Mouse (Mus musculus) liver, embryonic 13.5 days (tissue): Measurements from ENCODE around the gene Asgr2. TPM values are rescaled to one million over a fixed set of nuclear protein-coding genes. Genes with fewer than 3 reads are reported as not detected.
"Not testable (repeated sequence)": the region's sequence is repeated elsewhere in the genome, so short reads cannot be mapped to it uniquely, and the experiment has no call there.

ENCODE experiments used
- ATAC-seq: fragments of 200-750 bp; cut with Nextera tagmentation; 2 replicates; pipeline ENCODE4 v1.8.0; 2017; ENCODE audit warnings: low read depth, mild to moderate bottlenecking, moderate number of reproducible peaks, moderate library complexity
- DNase-seq: peaks from one replicate; pipeline ENCODE4 v3.0.0; 2022
- H3K27ac ChIP-seq: fragments of 300-500 bp; sonication (generic); 2 replicates; pipeline ENCODE4 v1.5.1; 2015; ENCODE audit warnings: moderate library complexity, mild to moderate bottlenecking, inconsistent platforms
- H3K27me3 ChIP-seq: fragments of 300-500 bp; sonication (generic); 2 replicates; pipeline ENCODE4 v1.6.1; 2015; ENCODE audit warnings: mild to moderate bottlenecking, inconsistent platforms
- H3K36me3 ChIP-seq: fragments of 300-500 bp; sonication (generic); 2 replicates; pipeline ENCODE4 v1.6.1; 2015; ENCODE audit warnings: mild to moderate bottlenecking, inconsistent platforms
- H3K4me1 ChIP-seq: fragments of 300-500 bp; sonication (generic); replicated peaks from 2 replicates; pipeline ENCODE4 v1.6.1; 2015; ENCODE audit warnings: inconsistent platforms
- H3K4me2 ChIP-seq: fragments of 300-500 bp; sonication (generic); 2 replicates; pipeline ENCODE4 v1.6.1; 2015; ENCODE audit warnings: inconsistent platforms, mild to moderate bottlenecking, moderate library complexity
- H3K4me3 ChIP-seq: fragments of 300-500 bp; sonication (generic); replicated peaks from 2 replicates; pipeline ENCODE4 v1.5.1; 2015; ENCODE audit warnings: mild to moderate bottlenecking, inconsistent platforms
- H3K9ac ChIP-seq: fragments of 300-500 bp; sonication (generic); 2 replicates; pipeline ENCODE4 v1.6.1; 2015; ENCODE audit warnings: mild to moderate bottlenecking, inconsistent platforms
- H3K9me3 ChIP-seq: fragments of 300-500 bp; sonication (generic); replicated peaks from 2 replicates; pipeline ENCODE4 v1.6.1; 2016; ENCODE audit warnings: inconsistent platforms
- WGBS: fragments of 180-500 bp; shearing (Covaris S2); methylation state at CpG from one replicate; pipeline ENCODE4 v1.1.7; 2015; ENCODE audit not compliant: insufficient replicate concordance; 5-methylcytosine and 5-hydroxymethylcytosine counted together
- polyA plus RNA-seq: library from polyadenylated mRNA; unstranded; fragments of >200 nt; fragmentation: Nextera tagmentation; extraction: Ambion mirVana; gene quantifications from 2 replicates; pipeline ENCODE4 v1.2.1, GENCODE M21; 2015

Asgr2 gene
- polyA plus RNA-seq, 1 experiment from 2014 or later, result 5.2 TPM

GRCm38 (mm10) chr11:70097396-70097795 lies 5.0 kb downstream of the Asgr2 start:
- ATAC-seq (no peak), DNase-seq (no peak)
- Histone ChIP-seq H3K4me1 (peaks cover 9% of the 10 kb centered on the region), H3K9ac (no peak overlapping the region), H3K27ac (no peak overlapping the region), H3K9me3 (no peaks in the 10 kb centered on the region), H3K36me3 (peaks cover 3% of the 10 kb centered on the region; the same call in 1 of the 2 replicates), H3K4me3 (no peak overlapping the region), H3K4me2 (no peak overlapping the region), H3K27me3 (0 out of 2 replicates have a peak, but pooled peaks cover 4% of the 10 kb centered on the region)
- WGBS, result 72% methylated on average over 11 of the region's 11 CpGs

- Histone ChIP-seq H3K36me3 (peaks cover 3% of the 10 kb centered on the region; the same call in 1 of the 2 replicates), H3K27ac (no peak overlapping the region), H3K4me1 (no peaks in the 10 kb centered on the region), H3K4me3 (no peak overlapping the region), H3K4me2 (no peak overlapping the region), H3K9ac (no peak overlapping the region), H3K9me3 (no peaks in the 10 kb centered on the region), H3K27me3 (0 out of 2 replicates have a peak, but pooled peaks cover 4% of the 10 kb centered on the region)
- ATAC-seq, result no peak
- WGBS, result 65% methylated on average over 2 of the region's 2 CpGs
- DNase-seq, result no peak
Observed at GRCm38 (mm10) chr11:70099102-70099501, 6.7 kb downstream of the Asgr2 start.

- no peak overlapping the region for H3K4me3 ChIP-seq
Observed at GRCm38 (mm10) chr11:70099809-70100208, 7.4 kb downstream of the Asgr2 start.

GRCm38 (mm10) chr11:70103701-70104315 lies 11.4 kb downstream of the Asgr2 start:
- Histone ChIP-seq H3K9ac (no peak overlapping the region), H3K4me3 (no peak overlapping the region), H3K27ac (no peak overlapping the region), H3K27me3 (0 out of 2 replicates have a peak, but pooled peaks cover 3% of the 10 kb centered on the region), H3K9me3 (no peaks in the 10 kb centered on the region), H3K36me3 (no peaks in the 10 kb centered on the region), H3K4me2 (no peak overlapping the region), H3K4me1 (peaks cover 8% of the 10 kb centered on the region; the same call in 1 of the 2 replicates)
- WGBS, result 66% methylated on average over 14 of the region's 14 CpGs
- no peak for DNase-seq
- no peak for ATAC-seq

More at GRCm38 (mm10) chr11:70099809-70100208, 7.4 kb downstream of the Asgr2 start:
- Histone ChIP-seq H3K4me2 (no peak overlapping the region), H3K27me3 (0 out of 2 replicates have a peak, but pooled peaks cover 4% of the 10 kb centered on the region), H3K36me3 (peaks cover 3% of the 10 kb centered on the region; the same call in 1 of the 2 replicates), H3K9ac (no peak overlapping the region), H3K27ac (no peak overlapping the region), H3K4me1 (no peaks in the 10 kb centered on the region), H3K9me3 (no peaks in the 10 kb centered on the region)
- WGBS, result 50% methylated on average over 2 of the region's 2 CpGs
- no peak for DNase-seq
- ATAC-seq, result no peak

GRCm38 (mm10) chr11:70107085-70107484 lies 14.6 kb downstream of the Asgr2 start:
- Histone ChIP-seq H3K36me3 (no peaks in the 10 kb centered on the region), H3K27ac (peak overlapping the region; percentile 6; the same call in 1 of the 2 replicates), H3K27me3 (no peaks in the 10 kb centered on the region), H3K9ac (no peak overlapping the region), H3K4me1 (peaks cover 8% of the 10 kb centered on the region; the same call in 1 of the 2 replicates), H3K9me3 (no peaks in the 10 kb centered on the region), H3K4me3 (no peak overlapping the region), H3K4me2 (no peak overlapping the region)
- ATAC-seq, result no peak
- 58% methylated on average over 8 of the region's 8 CpGs for WGBS
- no peak for DNase-seq

- ATAC-seq, result no peak
Observed at GRCm38 (mm10) chr11:70110146-70110545, 17.7 kb downstream of the Asgr2 start.

GRCm38 (mm10) chr11:70114562-70114961 lies 22.1 kb downstream of the Asgr2 start:
- Histone ChIP-seq H3K27ac (no peak overlapping the region), H3K9ac (no peak overlapping the region), H3K4me2 (no peak overlapping the region), H3K4me3 (no peak overlapping the region), H3K9me3 (no peaks in the 10 kb centered on the region), H3K4me1 (no peaks in the 10 kb centered on the region), H3K36me3 (no peaks in the 10 kb centered on the region), H3K27me3 (no peaks in the 10 kb centered on the region)
- DNase-seq, result no peak
- 22% methylated on average over 4 of the region's 4 CpGs for WGBS
- ATAC-seq, result no peak

More at GRCm38 (mm10) chr11:70110146-70110545, 17.7 kb downstream of the Asgr2 start:
- Histone ChIP-seq H3K4me2 (no peak overlapping the region), H3K9ac (no peak overlapping the region), H3K27ac (no peak overlapping the region), H3K36me3 (no peaks in the 10 kb centered on the region), H3K4me1 (peaks cover 8% of the 10 kb centered on the region; the same call in 1 of the 2 replicates), H3K9me3 (no peaks in the 10 kb centered on the region), H3K27me3 (no peaks in the 10 kb centered on the region), H3K4me3 (no peak overlapping the region)
- DNase-seq, result peak; percentile 38
- WGBS, result 51% methylated on average over 3 of the region's 3 CpGs

GRCm38 (mm10) chr11:70115901-70116300 lies 23.5 kb downstream of the Asgr2 start:
- no peak for ATAC-seq
- 71% methylated on average over 3 of the region's 3 CpGs for WGBS
- Histone ChIP-seq H3K9ac (no peak overlapping the region), H3K9me3 (no peaks in the 10 kb centered on the region), H3K4me2 (no peak overlapping the region), H3K27me3 (no peaks in the 10 kb centered on the region), H3K4me1 (no peaks in the 10 kb centered on the region), H3K27ac (no peak overlapping the region), H3K4me3 (no peak overlapping the region), H3K36me3 (no peaks in the 10 kb centered on the region)
- DNase-seq, result no peak

- no peaks in the 10 kb centered on the region for H3K36me3 ChIP-seq
- no peak within 1 kb of the TSS for H3K4me3 ChIP-seq
- no peaks in the 10 kb centered on the region for H3K9me3 ChIP-seq
- 21% methylated on average over 9 of the region's 9 CpGs for WGBS
- DNase-seq (no peak), ATAC-seq (no peak)
- H3K27me3 ChIP-seq, result no peaks in the 10 kb centered on the region
- no peak within 1 kb of the TSS for H3K9ac ChIP-seq
- no peak within 1 kb of the TSS for H3K27ac ChIP-seq
- no peak within 1 kb of the TSS for H3K4me2 ChIP-seq
- H3K4me1 ChIP-seq, result 0 out of 2 replicates have a peak, but pooled peaks cover 3% of the 10 kb centered on the region
Observed at GRCm38 (mm10) chr11:70129926-70130379, 37.5 kb downstream of the Asgr2 start, which contains the start of gene Mgl2. TSS of gene Mgl2 (plus strand) at chr11:70130329.

- WGBS, result 59% methylated on average over 3 of the region's 3 CpGs
- H3K4me2 ChIP-seq, H3K4me1 ChIP-seq: not testable (repeated sequence)
Observed at GRCm38 (mm10) chr11:70135001-70135400, 42.6 kb downstream of the Asgr2 start.

GRCm38 (mm10) chr11:70135925-70136324 lies 43.5 kb downstream of the Asgr2 start:
- H3K9me3 ChIP-seq, H3K27me3 ChIP-seq, H3K4me1 ChIP-seq, H3K36me3 ChIP-seq, H3K27ac ChIP-seq, H3K9ac ChIP-seq, H3K4me2 ChIP-seq, H3K4me3 ChIP-seq, DNase-seq, ATAC-seq: not testable (repeated sequence)
- WGBS, result 72% methylated on average over 8 of the region's 8 CpGs

More at GRCm38 (mm10) chr11:70135001-70135400, 42.6 kb downstream of the Asgr2 start:
- H3K27ac ChIP-seq, H3K9ac ChIP-seq, ATAC-seq, H3K27me3 ChIP-seq, H3K36me3 ChIP-seq, H3K4me3 ChIP-seq, H3K9me3 ChIP-seq, DNase-seq: not testable (repeated sequence)

GRCm38 (mm10) chr11:70139171-70139570 lies 46.7 kb downstream of the Asgr2 start:
- Histone ChIP-seq H3K4me3 (no peak overlapping the region), H3K4me2 (no peak overlapping the region), H3K4me1 (no peaks in the 10 kb centered on the region), H3K9ac (no peak overlapping the region), H3K27me3 (no peaks in the 10 kb centered on the region), H3K27ac (no peak overlapping the region), H3K36me3 (no peaks in the 10 kb centered on the region), H3K9me3 (no peaks in the 10 kb centered on the region)
- DNase-seq, result no peak
- no peak for ATAC-seq
- 70% methylated on average over 10 of the region's 10 CpGs for WGBS
